19 mouse cellular contexts compared by ENCODE assay signal in the genomic region with DNA sequence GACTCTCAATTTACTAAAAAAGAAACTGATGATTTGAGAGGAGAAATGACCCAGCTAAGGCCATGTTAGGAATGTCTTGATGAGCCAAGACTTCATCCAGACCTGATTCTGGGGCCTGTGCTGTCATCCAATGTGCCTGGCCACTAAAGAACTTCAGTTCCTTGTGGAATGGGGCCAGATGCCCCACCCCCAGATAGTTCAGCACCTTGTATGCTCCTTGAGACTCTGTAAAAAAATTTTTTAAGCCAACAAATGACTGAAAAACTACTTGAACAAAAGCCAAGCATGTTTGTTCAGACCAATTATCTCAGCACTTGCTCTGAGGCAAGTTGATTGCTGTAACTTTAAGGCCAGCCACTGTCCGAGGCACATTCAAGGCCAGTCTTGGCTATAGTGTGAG. TPM values are rescaled to one million over a fixed set of nuclear protein-coding genes. Genes with fewer than 3 reads are reported as not detected.
DNase-seq lines count a peak whose midpoint lies in the region; ATAC-seq and TF ChIP-seq lines count a peak whose summit lies in the region.
"Had no signal": no experiment of that assay in that cellular context is flagged by ENCODE, and none has a peak within 500 bp of the region (broad histone marks: within the 10 kb centered on the region; RNA-seq: fewer than 3 reads in every experiment).

No protein-coding gene starts in this region.

- no peak for TF ChIP-seq POLR2A in lung, adult 2 months (IDR thresholded peaks at IDR 0.05; ENCODE audit: borderline replicate concordance, extremely low read depth, low read depth, low read length)
- TF ChIP-seq POLR2A in heart, adult 2 months (IDR thresholded peaks at IDR 0.05; ENCODE audit: insufficient read depth, low read depth, low read length) = no peak

- no peak for TF ChIP-seq CTCF in lung, adult 2 months (IDR thresholded peaks at IDR 0.05; ENCODE audit: insufficient read depth, low read length)
- TF ChIP-seq CTCF in stomach, postnatal 0 days (IDR thresholded peaks at IDR 0.05; ENCODE audit: low read depth) = no peak
- no peak for TF ChIP-seq CTCF in heart, adult 2 months (IDR thresholded peaks at IDR 0.05)

- peak; percentile 57 to 67 for DNase-seq in lung, adult 18-20 months
- no peak for DNase-seq in lung, adult 2 months
- DNase-seq in lung, postnatal 25 days (ENCODE audit: low spot score) = peak; percentile 36
- peak; percentile 22 for DNase-seq in stomach, postnatal 0 days (ENCODE audit: low spot score)
- DNase-seq in heart, adult 2 months = no peak
- DNase-seq in urinary bladder, adult 2 months (ENCODE audit: low spot score) = no peak
- DNase-seq: adrenal gland, postnatal 14 days; cerebellum, adult 18-20 months; cerebellum, postnatal 10 days; forebrain, postnatal 0 days; gastrocnemius, postnatal 25 days; heart, adult 11 months had no signal

- no peaks in the 10 kb centered on the region for H3K4me1 ChIP-seq in lung, adult 2 months (ENCODE audit: control insufficient read depth, insufficient read depth, low read length)
- H3K4me1 ChIP-seq in lung, embryonic 16.5 days (replicated peaks; ENCODE audit: control insufficient read depth, insufficient read depth, low read length) = peaks cover 4% of the 10 kb centered on the region; the same call in 1 of the 2 replicates
- no peaks in the 10 kb centered on the region for H3K4me1 ChIP-seq in stomach, postnatal 0 days (replicated peaks; ENCODE audit: control insufficient read depth, insufficient read depth)
- H3K4me1 ChIP-seq in heart, adult 2 months (ENCODE audit: control insufficient read depth, insufficient read depth, low read length) = no peaks in the 10 kb centered on the region
- H3K4me1 ChIP-seq in neural tube, embryonic 15.5 days = no peaks in the 10 kb centered on the region
- H3K4me1 ChIP-seq: embryonic facial prominence, embryonic 10.5 days; forebrain, embryonic 13.5 days; hindbrain, embryonic 10.5 days had no signal

- ATAC-seq in lung, embryonic 16.5 days (ENCODE audit: low read depth) = peak; percentile 38; the same call in 1 of the 2 replicates
- ATAC-seq in stomach, postnatal 0 days (ENCODE audit: low FRiP score, low TSS enrichment) = no peak
- no peak for ATAC-seq in neural tube, embryonic 15.5 days (ENCODE audit: low FRiP score)
- ATAC-seq: forebrain, embryonic 13.5 days; forebrain, postnatal 0 days had no signal

- 0 out of 2 replicates have a peak, but pooled peaks cover 2% of the 10 kb centered on the region for H3K36me3 ChIP-seq in lung, embryonic 16.5 days (ENCODE audit: control insufficient read depth, insufficient read depth, low read length)
- no peaks in the 10 kb centered on the region for H3K36me3 ChIP-seq in stomach, postnatal 0 days (ENCODE audit: control insufficient read depth, insufficient read depth, low read length)
- H3K36me3 ChIP-seq in heart, adult 2 months (ENCODE audit: control insufficient read depth, insufficient read depth, low read length) = no peaks in the 10 kb centered on the region
- no peaks in the 10 kb centered on the region for H3K36me3 ChIP-seq in neural tube, embryonic 15.5 days
- H3K36me3 ChIP-seq: embryonic facial prominence, embryonic 10.5 days; heart, embryonic 12.5 days; hindbrain, embryonic 10.5 days had no signal

- no peaks in the 10 kb centered on the region for H3K27me3 ChIP-seq in lung, embryonic 16.5 days (ENCODE audit: control insufficient read depth, insufficient read depth, low read depth, low read length)
- no peaks in the 10 kb centered on the region for H3K27me3 ChIP-seq in stomach, postnatal 0 days (ENCODE audit: control insufficient read depth, insufficient read depth, low read length)
- H3K27me3 ChIP-seq in heart, adult 2 months (ENCODE audit: control insufficient read depth, insufficient read depth, low read length) = no peaks in the 10 kb centered on the region
- no peaks in the 10 kb centered on the region for H3K27me3 ChIP-seq in neural tube, embryonic 15.5 days (replicated peaks)
- H3K27me3 ChIP-seq: forebrain, embryonic 13.5 days; heart, embryonic 12.5 days had no signal

- H3K9me3 ChIP-seq in lung, embryonic 16.5 days (ENCODE audit: control insufficient read depth, low read length) = no peaks in the 10 kb centered on the region
- no peaks in the 10 kb centered on the region for H3K9me3 ChIP-seq in stomach, postnatal 0 days (ENCODE audit: control insufficient read depth, low read length)
- no peaks in the 10 kb centered on the region for H3K9me3 ChIP-seq in neural tube, embryonic 15.5 days (replicated peaks)
- H3K9me3 ChIP-seq: embryonic facial prominence, embryonic 10.5 days; forebrain, embryonic 13.5 days; heart, embryonic 12.5 days; hindbrain, embryonic 10.5 days had no signal

- H3K9ac ChIP-seq in lung, embryonic 16.5 days (ENCODE audit: low read length) = no peak overlapping the region
- no peak overlapping the region for H3K9ac ChIP-seq in stomach, postnatal 0 days (ENCODE audit: low read length)
- H3K9ac ChIP-seq in heart, adult 2 months (ENCODE audit: low read depth, low read length) = no peak overlapping the region
- no peak overlapping the region for H3K9ac ChIP-seq in neural tube, embryonic 15.5 days (replicated peaks)
- H3K9ac ChIP-seq: forebrain, embryonic 13.5 days; forebrain, postnatal 0 days; heart, embryonic 12.5 days; hindbrain, embryonic 14.5 days had no signal

- H3K4me2 ChIP-seq in lung, embryonic 16.5 days (ENCODE audit: low read depth, low read length) = no peak overlapping the region
- H3K4me2 ChIP-seq in stomach, postnatal 0 days (replicated peaks; ENCODE audit: low read depth) = no peak overlapping the region
- no peak overlapping the region for H3K4me2 ChIP-seq in neural tube, embryonic 15.5 days
- H3K4me2 ChIP-seq: forebrain, embryonic 13.5 days; heart, embryonic 12.5 days; hindbrain, embryonic 14.5 days had no signal

- no peaks in the 10 kb centered on the region for H3K79me2 ChIP-seq in heart, adult 2 months (replicated peaks; ENCODE audit: control insufficient read depth, insufficient read depth, low read length)

- intact Hi-C loops in heart, adult 2 months (cut with DNase I) = no loop called here

- WGBS in lung, adult 2 months = 56% methylated on average over 1 of the region's 1 CpGs
- WGBS in lung, embryonic 16.5 days = 38% methylated on average over 1 of the region's 1 CpGs
- WGBS in stomach, postnatal 0 days = 63% methylated on average over 1 of the region's 1 CpGs
- WGBS in heart, adult 2 months = 76% methylated on average over 1 of the region's 1 CpGs
- WGBS in neural tube, embryonic 15.5 days = 70% methylated on average over 1 of the region's 1 CpGs

- no peak overlapping the region for H3K4me3 ChIP-seq in lung, adult 2 months (replicated peaks; ENCODE audit: extremely low read depth, low read depth, low read length)
- no peak overlapping the region for H3K4me3 ChIP-seq in lung, embryonic 16.5 days (ENCODE audit: low read length)
- no peak overlapping the region for H3K4me3 ChIP-seq in stomach, postnatal 0 days (ENCODE audit: low read depth, low read length)
- H3K4me3 ChIP-seq in heart, adult 2 months = no peak overlapping the region
- no peak overlapping the region for H3K4me3 ChIP-seq in neural tube, embryonic 15.5 days (replicated peaks)
- H3K4me3 ChIP-seq: embryonic facial prominence, embryonic 10.5 days; forebrain, embryonic 13.5 days; heart, embryonic 12.5 days; hindbrain, embryonic 10.5 days had no signal

- no peak overlapping the region for H3K27ac ChIP-seq in lung, embryonic 16.5 days (ENCODE audit: low read length)
- H3K27ac ChIP-seq in stomach, postnatal 0 days (replicated peaks) = no peak overlapping the region
- no peak overlapping the region for H3K27ac ChIP-seq in heart, adult 2 months
- no peak overlapping the region for H3K27ac ChIP-seq in neural tube, embryonic 15.5 days (replicated peaks)
- H3K27ac ChIP-seq: embryonic facial prominence, embryonic 10.5 days; forebrain, embryonic 13.5 days; hindbrain, embryonic 10.5 days; hindbrain, embryonic 14.5 days had no signal

- TF ChIP-seq EP300 in stomach, postnatal 0 days (optimal IDR thresholded peaks at IDR 0.05) = no peak
- TF ChIP-seq EP300 in heart, adult 2 months (IDR thresholded peaks at IDR 0.05; ENCODE audit: insufficient read depth, low read depth, low read length) = no peak

RNA-seq across cellular contexts. Expression of a gene that starts 59.4 kb away (rescaled TPM):
- polyA plus RNA-seq in lung, adult 2 months (2012; rRNA removed) = 22.8 and 28.9 TPM in 2 replicates
- polyA plus RNA-seq in lung, embryonic 16.5 days (2015; fragmentation: Nextera tagmentation; extraction: Ambion mirVana) = 10.0 and 12.4 TPM in 2 replicates
- polyA plus RNA-seq in stomach, postnatal 0 days (2015; fragmentation: Nextera tagmentation; extraction: Ambion mirVana) = 8.5 and 8.6 TPM in 2 replicates
- total RNA-seq in heart, adult 2 months (2021) = 10 to 100 TPM; 21.0 to 32.4 TPM
- 10.5 and 19.5 TPM in 2 replicates for polyA plus RNA-seq in heart, adult 2 months (2012; rRNA removed)
- polyA plus RNA-seq in neural tube, embryonic 15.5 days (2015; fragmentation: Nextera tagmentation; extraction: Ambion mirVana) = 0.31 and 0.84 TPM in 2 replicates
- polyA plus RNA-seq in urinary bladder, adult 2 months (2012; rRNA removed) = 15.6 and 17.2 TPM in 2 replicates
- total RNA-seq: adrenal gland, postnatal 14 days had no signal
- polyA plus RNA-seq: forebrain, embryonic 13.5 days; forebrain, postnatal 0 days; hindbrain, embryonic 14.5 days had no signal

Comparison
In these comparisons a context has a peak if more than half of its experiments do, and no peak if none do; other contexts are left out.
1. DNase-seq: peak in lung, adult 18-20 months (2 of 2), lung, postnatal 25 days (single experiment) and stomach, postnatal 0 days (single experiment); none in lung, adult 2 months (single experiment), heart, adult 2 months (0 of 2) and urinary bladder, adult 2 months (single experiment).